Mouse (Mus musculus) CH12F3 (cell line): ENCODE results near the gene Kif22.

Experiments
- in situ Hi-C: fragments of 300-500 bp; cut with MboI; formaldehyde crosslinking; loops from 2 replicates; pipeline ENCODE4 v1.14.3; 2020; ENCODE audit warnings: low sequenced_read_pairs

Kif22 gene

GRCm38 (mm10) chr7:127055026-127055585 is 12.8 kb upstream of the Kif22 start:
- in situ Hi-C loops = no loop called here

- in situ Hi-C loops = no loop called here
Measured at GRCm38 (mm10) chr7:127031244-127031643, 11.0 kb downstream of the Kif22 start.

DNA sequence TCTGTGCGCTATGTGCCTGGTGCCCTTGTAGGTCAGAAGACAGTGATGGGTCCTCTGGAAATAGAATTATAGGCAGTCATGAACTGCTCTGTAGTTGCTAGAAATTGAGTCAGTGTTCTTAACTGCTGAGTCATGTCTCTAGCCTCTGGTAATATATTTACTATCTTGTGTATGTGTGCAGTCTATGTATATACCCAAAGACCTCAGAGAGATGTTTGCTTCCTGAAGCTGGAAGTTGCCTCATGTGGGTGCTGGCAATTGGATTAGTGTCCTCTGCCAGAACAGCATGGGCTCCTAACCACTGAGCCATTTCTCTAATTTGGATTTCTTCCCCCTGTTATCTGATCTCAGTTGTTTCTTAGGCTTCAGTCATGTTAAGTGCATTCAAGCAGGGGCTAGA is 12.1 kb downstream of the Kif22 start:
- in situ Hi-C loops = no loop called here

DNA sequence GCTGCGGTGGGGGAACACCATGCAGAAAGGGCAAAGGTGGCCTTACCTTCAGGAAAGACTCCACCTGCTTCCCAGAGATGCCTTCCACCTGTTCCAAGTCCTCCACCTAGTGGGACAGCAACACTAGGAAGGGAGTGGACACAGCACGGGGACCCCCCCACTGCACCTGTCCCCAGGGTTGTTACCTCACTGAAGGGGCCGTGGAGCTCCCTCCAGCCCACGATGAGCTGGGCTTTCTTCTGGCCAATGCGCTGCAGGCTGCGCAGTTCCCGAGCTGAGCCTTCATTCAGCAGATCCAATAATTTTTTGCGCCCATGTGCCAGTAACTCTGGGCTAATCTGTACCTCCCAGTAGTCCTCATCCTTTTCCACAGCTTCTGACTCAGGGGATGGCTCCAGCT is 14.4 kb downstream of the Kif22 start:
- in situ Hi-C loops = no loop called here

DNA sequence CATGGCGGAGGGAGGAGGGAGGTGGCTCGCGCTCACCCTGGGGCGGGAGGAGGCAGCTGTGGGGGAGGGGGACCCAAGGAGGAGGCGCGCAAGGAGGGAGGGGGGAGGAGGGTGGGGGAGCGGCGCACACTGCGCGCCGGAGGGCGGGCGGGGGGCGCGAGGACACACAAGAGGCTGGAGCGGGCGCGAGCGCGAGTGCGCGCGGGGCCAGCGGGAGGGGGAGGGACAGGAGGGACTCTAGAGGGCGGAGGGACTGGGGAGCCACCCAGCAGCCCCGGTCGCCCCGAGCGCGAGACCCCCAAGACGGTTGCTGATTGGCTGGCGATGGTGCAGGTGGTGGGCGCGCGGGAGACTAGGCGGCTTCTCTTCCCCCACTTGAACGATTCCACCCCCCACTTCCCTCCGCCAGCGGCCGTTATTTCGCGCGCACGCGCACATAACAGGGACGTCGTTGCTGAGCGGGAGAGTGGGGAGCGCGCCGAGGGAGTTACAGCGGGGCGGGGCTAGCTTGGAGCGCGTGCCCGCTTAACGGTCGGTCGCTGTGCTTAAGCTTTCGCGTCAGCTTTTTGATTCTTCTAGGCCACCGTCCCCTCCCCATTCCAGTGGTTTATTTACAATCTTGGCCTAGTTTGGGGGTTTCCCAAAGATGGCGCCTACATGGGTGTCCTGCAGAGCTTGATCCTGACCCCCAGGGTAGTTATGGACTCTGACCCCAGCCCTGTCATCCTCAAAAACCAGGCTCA is 15.1 kb downstream of the Kif22 start, which contains the start of gene Maz:
Maz (minus strand) TSS at position 54 of the 743 bp plus-strand sequence.
- in situ Hi-C loops = no loop called here

DNA sequence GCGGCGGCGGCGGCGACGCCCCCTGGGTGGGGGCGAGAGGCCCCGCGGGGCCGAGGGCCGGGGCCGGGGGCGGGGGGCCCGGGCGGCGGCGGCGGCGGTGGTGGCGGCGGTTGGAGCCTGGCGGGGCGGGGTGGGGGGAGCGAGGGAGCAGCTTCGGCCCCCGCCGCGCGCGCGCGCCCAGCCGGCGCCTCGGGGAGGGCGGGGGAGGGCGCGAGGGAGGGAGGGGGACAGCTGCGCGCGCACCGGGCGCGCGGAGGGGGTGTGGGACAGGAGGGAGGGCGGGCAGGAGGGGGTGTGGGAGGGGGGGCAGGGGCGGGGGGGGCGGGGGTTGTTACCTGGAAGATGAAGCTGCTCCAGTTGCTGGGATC is 15.7 kb downstream of the Kif22 start:
- in situ Hi-C loops = no loop called here

GRCm38 (mm10) chr7:127026161-127026600 is 16.1 kb downstream of the Kif22 start:
- in situ Hi-C loops = no loop called here

DNA sequence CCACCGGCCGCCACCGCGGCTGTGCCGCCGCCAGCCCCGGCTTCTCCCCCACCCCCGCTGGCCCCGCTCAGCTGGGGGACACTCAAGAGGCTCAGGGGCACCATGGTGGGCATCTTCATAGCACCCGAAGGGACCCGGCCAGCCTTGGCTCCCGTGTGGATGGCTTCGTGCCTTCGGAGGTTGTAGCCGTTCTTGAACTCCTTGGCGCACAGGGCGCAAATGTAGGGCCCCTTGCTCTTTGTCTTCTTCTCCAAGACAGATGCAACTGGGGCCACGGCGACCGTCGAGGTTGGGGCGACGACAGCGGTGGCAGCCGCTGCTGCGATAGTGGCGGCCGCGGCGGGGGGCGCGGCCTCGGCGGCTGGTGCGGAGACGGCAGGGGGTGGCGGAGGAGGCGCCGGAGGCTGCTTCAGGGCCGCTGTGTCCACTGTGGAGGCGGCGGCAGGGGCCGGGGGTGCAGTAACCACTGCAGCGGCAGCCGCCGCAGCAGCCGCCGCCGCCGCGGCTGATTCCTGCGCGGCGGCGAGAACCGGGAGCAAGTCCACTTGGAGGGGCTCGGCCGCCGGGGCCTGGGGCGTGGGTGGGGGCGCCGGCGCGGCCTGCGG is 16.6 kb downstream of the Kif22 start:
- in situ Hi-C loops = no loop called here

GRCm38 (mm10) chr7:127024755-127025555 is 17.3 kb downstream of the Kif22 start:
- in situ Hi-C loops = no loop called here

DNA sequence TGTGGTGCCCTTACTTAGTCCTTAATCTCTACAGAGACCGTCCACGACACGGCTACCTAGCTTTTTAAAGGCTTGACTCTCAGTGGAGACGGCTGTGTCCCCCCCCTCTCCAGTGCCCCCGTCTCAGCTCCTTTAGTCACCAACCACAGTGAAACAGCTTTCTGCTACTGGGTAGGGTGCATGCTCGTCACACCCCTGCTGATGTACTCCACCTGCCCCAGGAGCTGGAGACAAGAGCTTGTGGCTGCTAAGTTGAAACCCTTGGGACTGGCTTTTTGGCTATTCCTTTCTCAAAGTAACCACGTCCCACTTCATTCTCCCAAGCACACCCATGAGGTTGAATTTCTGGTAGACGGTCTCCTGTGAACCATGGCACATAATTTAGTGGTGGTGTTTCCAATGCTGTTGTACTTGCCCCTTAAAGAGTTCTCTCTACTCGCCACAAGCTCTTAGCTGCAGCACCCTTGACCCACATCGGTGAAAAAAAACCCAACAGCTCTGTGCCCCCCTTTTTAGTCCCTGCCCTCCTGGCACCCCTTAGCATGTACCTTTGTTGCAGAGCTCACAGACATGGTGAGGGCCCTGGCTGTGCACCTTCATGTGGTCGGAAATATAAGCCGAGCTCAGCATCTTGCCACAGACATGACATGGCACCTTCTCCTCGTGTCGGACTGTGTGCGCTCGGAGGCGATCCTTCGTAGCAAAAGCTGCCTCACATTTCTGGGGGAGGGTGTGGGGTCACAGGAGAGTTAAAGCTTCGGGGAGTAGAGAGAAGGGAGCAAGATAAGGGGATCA is 18.2 kb downstream of the Kif22 start:
- in situ Hi-C loops = no loop called here

GRCm38 (mm10) chr7:127023272-127023691 is 19.0 kb downstream of the Kif22 start:
- in situ Hi-C loops = no loop called here

- in situ Hi-C loops = no loop called here
Measured at GRCm38 (mm10) chr7:127022528-127023271, 19.6 kb downstream of the Kif22 start.

GRCm38 (mm10) chr7:127021563-127022527 is 20.4 kb downstream of the Kif22 start:
- in situ Hi-C loops = no loop called here

GRCm38 (mm10) chr7:127020901-127021562 is 21.2 kb downstream of the Kif22 start, which contains the start of the genes Gm42742 and Prrt2:
TSS of gene Gm42742 (minus strand) at chr7:127021097.
TSS of gene Prrt2 (minus strand) at chr7:127021211.
- in situ Hi-C loops = no loop called here

- in situ Hi-C loops = no loop called here
Measured at GRCm38 (mm10) chr7:127020491-127020890, 21.8 kb downstream of the Kif22 start.

GRCm38 (mm10) chr7:127020031-127020430 is 22.2 kb downstream of the Kif22 start:
- in situ Hi-C loops = no loop called here

DNA sequence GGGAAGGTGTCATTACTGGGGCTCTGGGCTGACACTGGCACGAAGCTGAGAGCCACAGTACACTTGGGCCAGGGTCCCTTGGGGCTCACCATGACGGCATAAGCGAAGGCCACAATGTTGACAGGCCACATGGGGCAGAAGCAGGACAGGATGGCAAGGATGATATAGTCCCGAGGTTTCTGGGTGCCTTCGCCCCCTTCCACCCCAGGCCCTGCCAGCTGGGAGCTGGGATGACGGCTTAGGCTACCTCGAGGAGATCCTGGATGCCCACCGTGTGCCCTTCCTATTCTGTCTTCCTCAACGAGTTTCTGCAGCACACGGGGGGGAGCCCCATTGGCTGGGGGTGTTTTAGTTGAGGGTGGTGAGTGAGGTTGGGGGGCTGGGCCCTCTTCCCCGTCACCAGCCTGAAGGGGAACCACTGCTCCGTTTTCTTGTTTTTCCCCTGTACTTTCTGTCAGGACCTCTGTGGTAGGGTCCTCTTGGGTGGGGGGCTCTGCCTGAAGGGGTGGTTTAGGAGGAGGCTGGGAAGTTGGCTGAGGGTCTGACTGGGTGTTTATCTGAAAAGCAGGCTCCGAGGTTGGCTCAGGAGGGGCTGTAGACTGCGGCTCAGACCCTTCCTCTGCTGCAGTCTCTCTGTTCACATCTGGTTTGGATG is 22.8 kb downstream of the Kif22 start:
- in situ Hi-C loops = no loop called here
